Mouse (Mus musculus): ENCODE results near the gene Gm45711.

The Gm45711 gene

GRCm38 (mm10) chr8:104309441-104310155 lies at the start of gene Gm45711, which contains the start of gene Cmtm1:
TSS of gene Gm45711 (minus strand) at chr8:104310081.
TSS of gene Cmtm1 (minus strand) at chr8:104310145.
- peak; percentile 92 to 97 for DNase-seq (ENCODE audit: inconsistent age in 2 of 2, low spot score in 1 of 2)

- DNase-seq (ENCODE audit: inconsistent age in 2 of 2, low spot score in 1 of 2), result no peak
Observed at GRCm38 (mm10) chr8:104358637-104359036, 48.8 kb upstream of the Gm45711 start.

GRCm38 (mm10) chr8:104354504-104354903 lies 44.6 kb upstream of the Gm45711 start:
- no peak for DNase-seq (ENCODE audit: inconsistent age in 2 of 2, low spot score in 1 of 2)

GRCm38 (mm10) chr8:104353186-104353585 lies 43.3 kb upstream of the Gm45711 start:
- no peak for DNase-seq (ENCODE audit: inconsistent age in 2 of 2, low spot score in 1 of 2)

GRCm38 (mm10) chr8:104350047-104350446 lies 40.2 kb upstream of the Gm45711 start:
- DNase-seq (ENCODE audit: inconsistent age in 2 of 2, low spot score in 1 of 2), result no peak

GRCm38 (mm10) chr8:104348971-104349370 lies 39.1 kb upstream of the Gm45711 start:
- DNase-seq (ENCODE audit: inconsistent age in 2 of 2, low spot score in 1 of 2), result no peak

GRCm38 (mm10) chr8:104346706-104347105 lies 36.8 kb upstream of the Gm45711 start:
- DNase-seq (ENCODE audit: inconsistent age in 2 of 2, low spot score in 1 of 2), result peak; percentile 39 to 62

- peak in 1 of 2 experiments; percentile 43 for DNase-seq (ENCODE audit: inconsistent age in 2 of 2, low spot score in 1 of 2)
Observed at GRCm38 (mm10) chr8:104344622-104345021, 34.7 kb upstream of the Gm45711 start.

GRCm38 (mm10) chr8:104343957-104344356 lies 34.1 kb upstream of the Gm45711 start:
- peak; percentile 89 to 95 for DNase-seq (ENCODE audit: inconsistent age in 2 of 2, low spot score in 1 of 2)

GRCm38 (mm10) chr8:104342426-104342825 lies 32.5 kb upstream of the Gm45711 start:
- DNase-seq (ENCODE audit: inconsistent age in 2 of 2, low spot score in 1 of 2), result no peak

GRCm38 (mm10) chr8:104341678-104342077 lies 31.8 kb upstream of the Gm45711 start:
- no peak for DNase-seq (ENCODE audit: inconsistent age in 2 of 2, low spot score in 1 of 2)

GRCm38 (mm10) chr8:104341106-104341561 lies 31.3 kb upstream of the Gm45711 start:
- DNase-seq (ENCODE audit: inconsistent age in 2 of 2, low spot score in 1 of 2), result peak in 1 of 2 experiments; percentile 89

- DNase-seq (ENCODE audit: inconsistent age in 2 of 2, low spot score in 1 of 2), result peak; percentile 89 to 94
Observed at GRCm38 (mm10) chr8:104340233-104341105, 30.6 kb upstream of the Gm45711 start.

- DNase-seq (ENCODE audit: inconsistent age in 2 of 2, low spot score in 1 of 2), result no peak
Observed at GRCm38 (mm10) chr8:104339983-104340232, 30.0 kb upstream of the Gm45711 start.

GRCm38 (mm10) chr8:104339229-104339982 lies 29.5 kb upstream of the Gm45711 start, which contains the start of gene Cmtm3:
TSS of gene Cmtm3 (plus strand) at chr8:104339410.
- peak; percentile 53 to 81 for DNase-seq (ENCODE audit: inconsistent age in 2 of 2, low spot score in 1 of 2)

GRCm38 (mm10) chr8:104337890-104338289 lies 28.0 kb upstream of the Gm45711 start:
- no peak for DNase-seq (ENCODE audit: inconsistent age in 2 of 2, low spot score in 1 of 2)

GRCm38 (mm10) chr8:104336806-104337205 lies 26.9 kb upstream of the Gm45711 start:
- DNase-seq (ENCODE audit: inconsistent age in 2 of 2, low spot score in 1 of 2), result no peak

GRCm38 (mm10) chr8:104334196-104334595 lies 24.3 kb upstream of the Gm45711 start:
- DNase-seq (ENCODE audit: inconsistent age in 2 of 2, low spot score in 1 of 2), result no peak

GRCm38 (mm10) chr8:104333786-104334185 lies 23.9 kb upstream of the Gm45711 start:
- DNase-seq (ENCODE audit: inconsistent age in 2 of 2, low spot score in 1 of 2), result peak in 1 of 2 experiments; percentile 35

- DNase-seq (ENCODE audit: inconsistent age in 2 of 2, low spot score in 1 of 2), result no peak
Observed at GRCm38 (mm10) chr8:104332665-104333631, 23.1 kb upstream of the Gm45711 start.

All from adrenal gland, adult (tissue).